Mouse (Mus musculus) G1E (cell line): ENCODE measurements around the gene Kank1.

Experiments used
- CTCF ChIP-seq: IDR thresholded peaks from 2 replicates; pipeline ENCODE4 v1.5.1; 2012; ENCODE audit warnings: low read depth, low read length, inconsistent platforms, mixed read lengths
- GATA1 ChIP-seq: IDR thresholded peaks from 2 replicates; pipeline ENCODE4 v1.6.1; 2012; ENCODE audit warnings: borderline replicate concordance, low read length, inconsistent platforms, mixed read lengths
- GATA2 ChIP-seq: IDR thresholded peaks from 2 replicates; pipeline ENCODE4 v1.6.1; 2012; ENCODE audit warnings: low read depth, low read length, inconsistent platforms, borderline replicate concordance
- POLR2AphosphoS5 ChIP-seq: IDR thresholded peaks from 2 replicates; pipeline ENCODE4 v1.6.1; 2012; ENCODE audit warnings: low read depth, low read length, inconsistent platforms; ENCODE audit not compliant: insufficient replicate concordance

DNA sequence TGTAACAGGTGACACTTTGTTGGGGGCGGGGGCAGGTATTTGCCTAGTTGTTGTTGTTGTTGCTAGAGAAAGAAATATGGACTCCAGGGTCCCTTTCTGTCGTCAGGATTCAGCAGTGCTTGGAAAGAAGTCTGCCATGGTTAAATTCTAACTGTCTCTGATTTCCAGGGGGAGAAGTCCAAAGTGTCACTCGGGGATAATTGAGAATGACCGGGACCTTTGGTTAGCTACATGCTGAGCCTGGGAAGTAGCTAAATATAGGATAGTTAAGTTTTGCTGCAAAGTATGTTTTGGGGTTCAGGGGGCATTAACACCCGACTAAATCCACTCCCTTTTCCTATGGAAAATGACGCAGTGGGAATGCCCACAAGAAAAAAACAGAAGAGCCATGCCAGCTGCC, 169.2 kb downstream of the Kank1 start:
- TF ChIP-seq POLR2AphosphoS5, result no peak
- TF ChIP-seq CTCF, result no peak
- TF ChIP-seq GATA2, result no peak
- TF ChIP-seq GATA1, result no peak
